Mouse (Mus musculus): Measurements from ENCODE around the gene Luzp1.

The Luzp1 gene

DNA sequence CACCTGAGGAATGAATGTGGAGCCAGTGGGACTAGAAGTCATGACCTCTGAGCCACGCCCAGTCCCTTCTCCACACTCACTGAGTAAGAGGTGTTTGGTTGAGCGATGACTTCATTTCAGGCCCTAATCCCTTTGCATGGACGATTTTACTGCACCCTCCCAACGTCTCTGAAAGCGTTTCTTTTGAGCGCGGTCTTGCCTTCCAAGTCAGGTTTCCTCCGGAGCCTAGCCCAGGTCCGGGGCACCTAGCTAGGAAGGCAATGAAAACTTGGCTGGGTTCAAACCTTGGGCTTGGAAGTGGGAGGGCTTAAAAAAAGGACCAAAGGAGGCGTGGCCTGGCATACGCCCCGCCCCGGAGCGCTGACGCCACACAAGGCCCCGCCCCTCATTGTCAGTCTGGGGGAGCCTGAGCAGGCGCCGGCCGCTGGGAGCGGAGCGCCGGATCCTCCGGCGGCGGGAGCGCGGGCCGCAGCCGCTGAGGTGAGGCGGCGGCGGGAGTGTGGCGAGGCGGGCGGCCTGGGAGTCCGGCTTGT, at the start of gene Luzp1:
Gene Luzp1 (plus strand): TSS at position 391 of the 533 bp plus-strand sequence.
- DNase-seq (ENCODE audit: low spot score in 2 of 2): peak; percentile 87 to 92

- no peak for DNase-seq (ENCODE audit: low spot score in 2 of 2)
Observed at GRCm38 (mm10) chr4:136423224-136423623, 46.3 kb upstream of the Luzp1 start, which contains the start of gene Htr1d. Htr1d (plus strand) TSS chr4:136423524.

GRCm38 (mm10) chr4:136424120-136424999, 45.2 kb upstream of the Luzp1 start:
- peak in 1 of 2 experiments; percentile 17 for DNase-seq (ENCODE audit: low spot score in 2 of 2)

DNA sequence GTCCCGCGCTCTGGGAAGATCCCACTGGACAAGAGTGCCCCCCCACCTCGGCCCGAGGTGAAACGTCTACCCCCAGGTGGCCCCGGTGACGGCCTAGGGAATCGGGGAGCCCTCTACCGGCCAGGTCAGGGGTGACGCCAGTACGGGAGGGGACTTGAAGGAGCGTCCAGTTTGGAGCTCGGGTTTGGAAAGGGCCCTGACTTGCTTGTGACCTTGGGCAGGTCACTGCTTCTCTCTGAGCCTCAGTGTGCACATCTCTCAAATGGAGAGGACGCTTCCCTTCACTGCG, 44.6 kb upstream of the Luzp1 start:
- DNase-seq (ENCODE audit: low spot score in 2 of 2): no peak

DNA sequence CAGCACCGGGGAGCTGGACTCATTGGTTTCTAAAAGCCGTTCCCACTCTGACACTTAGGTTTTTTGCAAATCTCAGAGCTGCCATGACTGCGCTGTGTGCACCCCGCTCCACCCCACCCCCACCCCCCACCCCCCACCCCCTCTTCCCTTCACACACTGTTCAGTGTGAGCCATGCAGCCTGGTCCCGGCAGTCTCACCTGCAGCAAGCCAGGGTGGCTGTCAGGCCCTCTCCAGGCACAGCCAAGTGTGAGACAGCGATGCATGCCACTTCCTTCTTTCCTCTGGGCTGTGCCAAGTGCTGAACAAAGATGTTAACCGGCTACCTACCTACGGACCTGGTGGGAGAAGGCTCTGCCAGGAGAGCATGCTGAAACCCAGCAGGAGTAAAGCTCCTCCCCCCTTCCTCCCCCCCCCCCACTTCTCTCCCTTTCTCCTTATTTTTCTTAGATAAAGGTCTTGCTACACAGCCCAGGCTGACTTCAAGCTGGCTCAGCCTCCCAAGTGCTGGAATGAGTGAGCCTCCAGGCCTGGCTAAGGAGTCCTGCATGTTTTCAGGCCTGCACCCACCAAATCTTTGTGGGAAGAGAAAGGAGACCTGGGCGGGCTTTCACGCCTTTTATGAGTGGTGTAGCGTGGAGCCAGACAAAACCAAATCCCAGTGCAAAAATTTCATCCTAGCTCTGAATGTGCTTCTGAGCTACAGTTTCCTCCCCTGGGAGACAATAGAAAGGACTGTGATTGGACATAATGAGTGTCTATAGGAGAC, 38.8 kb upstream of the Luzp1 start:
- no peak for DNase-seq (ENCODE audit: low spot score in 2 of 2)

DNA sequence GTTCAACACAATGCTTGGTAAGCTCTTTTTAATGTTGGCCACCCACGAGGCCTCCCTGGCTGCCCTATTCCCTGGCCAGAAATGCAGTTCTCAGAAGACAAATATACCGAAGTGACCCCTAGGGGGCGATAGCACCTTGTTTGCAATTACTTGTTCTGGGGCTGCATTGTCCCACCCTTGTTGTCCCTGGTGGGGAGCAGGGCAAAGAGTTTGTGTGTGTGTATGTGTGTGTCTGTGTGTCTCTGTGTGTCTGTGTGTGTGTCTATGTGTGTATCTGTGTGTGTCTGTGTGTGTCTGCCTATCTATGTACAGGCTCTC, 38.2 kb upstream of the Luzp1 start:
- DNase-seq (ENCODE audit: low spot score in 2 of 2): peak in 1 of 2 experiments; percentile 24

GRCm38 (mm10) chr4:136434029-136434428, 35.5 kb upstream of the Luzp1 start:
- no peak for DNase-seq (ENCODE audit: low spot score in 2 of 2)

- no peak for DNase-seq (ENCODE audit: low spot score in 2 of 2)
Observed at GRCm38 (mm10) chr4:136439106-136439505, 30.5 kb upstream of the Luzp1 start.

DNA sequence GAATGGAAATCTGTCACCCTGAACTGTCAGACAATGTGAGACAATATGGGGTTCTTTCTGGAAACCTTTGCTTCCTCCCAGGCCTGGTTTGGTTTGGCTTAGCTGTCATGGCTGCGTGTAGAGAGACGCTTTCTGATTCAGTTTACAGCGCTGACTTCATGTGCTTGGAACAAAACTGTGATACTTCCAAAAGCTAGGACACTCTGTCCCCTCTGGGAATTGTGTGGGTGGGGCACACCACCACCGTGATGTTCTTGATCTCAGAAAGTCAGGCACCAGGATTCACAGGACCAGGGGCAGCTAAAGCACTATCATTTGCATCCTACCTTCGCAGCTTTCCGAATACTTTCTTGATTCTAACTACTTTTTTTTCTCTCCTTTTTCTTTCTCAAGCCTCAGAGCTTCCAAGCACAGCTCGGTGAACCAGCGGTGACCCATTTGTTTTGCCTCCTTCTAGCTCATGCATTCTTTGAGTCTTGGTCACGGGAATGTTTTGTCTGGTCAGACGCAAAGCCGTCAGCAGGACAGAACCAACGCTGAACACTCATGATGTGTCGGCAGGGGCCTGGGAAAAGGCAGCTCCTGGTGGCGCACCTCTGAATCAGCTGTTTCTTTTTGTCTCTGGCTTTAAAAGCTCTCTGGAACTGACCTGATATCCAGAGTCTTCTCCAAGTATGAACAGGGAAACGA, 28.1 kb upstream of the Luzp1 start:
- no peak for DNase-seq (ENCODE audit: low spot score in 2 of 2)

GRCm38 (mm10) chr4:136444561-136444960, 25.0 kb upstream of the Luzp1 start:
- no peak for DNase-seq (ENCODE audit: low spot score in 2 of 2)

DNA sequence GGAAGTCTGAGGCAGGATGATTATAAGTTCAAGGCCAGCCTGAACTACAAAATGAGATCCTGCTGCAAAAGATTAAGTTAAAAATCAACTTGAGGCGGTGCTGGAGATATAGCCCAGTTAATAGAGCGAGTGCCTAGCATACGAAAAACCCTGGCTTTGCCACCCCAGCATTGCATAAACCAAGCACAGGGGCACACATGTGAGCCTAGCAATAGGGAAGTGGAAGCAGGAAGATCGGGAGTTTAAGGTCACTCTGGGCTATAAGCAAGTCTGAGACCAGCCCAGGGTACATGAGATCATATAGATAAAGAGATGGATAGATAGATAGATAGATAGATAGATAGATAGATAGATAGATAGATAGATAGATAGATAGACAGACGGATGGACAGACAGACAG, 19.8 kb upstream of the Luzp1 start:
- no peak for DNase-seq (ENCODE audit: low spot score in 2 of 2)

DNA sequence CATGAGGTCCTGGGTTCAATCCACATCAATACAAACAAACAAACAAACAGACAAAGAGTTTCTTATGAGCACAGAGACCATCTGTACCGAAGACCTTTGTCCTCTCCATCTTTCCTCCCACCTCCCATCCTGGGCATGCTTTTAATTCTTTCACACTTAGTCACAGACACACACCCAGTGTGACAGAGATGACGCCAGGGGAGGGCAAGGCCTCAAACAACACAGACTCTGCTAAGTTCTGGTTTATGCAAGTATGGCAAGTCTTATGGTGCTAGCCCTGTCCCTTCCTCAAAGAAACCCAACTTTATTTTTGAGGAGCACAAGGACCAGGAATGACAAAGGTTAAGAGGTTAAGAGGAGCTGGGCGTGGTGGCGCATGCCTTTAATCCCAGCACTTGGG, 19.3 kb upstream of the Luzp1 start:
- no peak for DNase-seq (ENCODE audit: low spot score in 2 of 2)

GRCm38 (mm10) chr4:136451564-136451963, 18.0 kb upstream of the Luzp1 start:
- DNase-seq (ENCODE audit: low spot score in 2 of 2): no peak

GRCm38 (mm10) chr4:136452286-136452685, 17.3 kb upstream of the Luzp1 start:
- no peak for DNase-seq (ENCODE audit: low spot score in 2 of 2)

GRCm38 (mm10) chr4:136452792-136453191, 16.8 kb upstream of the Luzp1 start:
- no peak for DNase-seq (ENCODE audit: low spot score in 2 of 2)

GRCm38 (mm10) chr4:136454850-136455260, 14.7 kb upstream of the Luzp1 start:
- peak; percentile 36 to 79 for DNase-seq (ENCODE audit: low spot score in 2 of 2)

DNA sequence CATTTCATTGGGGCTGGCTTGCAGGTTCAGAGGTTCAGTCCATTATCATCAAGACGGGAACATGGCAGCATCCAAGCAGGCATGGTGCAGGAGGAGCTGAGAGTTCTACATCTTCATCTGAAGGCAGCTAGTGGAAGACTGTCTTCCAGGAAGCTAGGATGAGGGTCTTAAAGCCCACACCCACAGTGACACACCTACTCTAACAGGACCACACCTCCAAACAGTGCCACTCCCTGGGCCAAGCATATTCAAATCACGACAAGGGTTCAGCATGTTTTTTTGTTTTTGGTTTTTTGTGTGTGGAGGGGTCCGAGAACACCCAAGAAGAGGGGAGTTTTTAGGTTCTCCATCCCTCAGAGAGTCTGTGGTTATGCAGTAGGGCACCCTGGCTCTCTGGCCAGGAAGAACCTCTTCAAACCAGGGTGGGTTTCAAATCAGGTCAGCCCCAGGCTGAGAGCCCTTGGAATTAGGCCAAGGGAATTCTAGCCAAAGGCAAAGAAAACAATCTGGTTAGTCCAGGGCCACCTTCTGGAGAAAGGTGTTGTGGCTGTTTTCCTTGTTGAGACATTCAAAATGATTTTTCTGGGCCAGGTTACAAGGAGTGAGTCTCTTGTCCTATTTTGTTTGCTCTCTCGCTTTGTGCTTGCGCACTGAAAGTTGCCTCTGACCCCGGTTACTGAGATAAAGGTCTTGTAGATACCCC, 12.9 kb upstream of the Luzp1 start:
- DNase-seq (ENCODE audit: low spot score in 2 of 2): no peak

DNA sequence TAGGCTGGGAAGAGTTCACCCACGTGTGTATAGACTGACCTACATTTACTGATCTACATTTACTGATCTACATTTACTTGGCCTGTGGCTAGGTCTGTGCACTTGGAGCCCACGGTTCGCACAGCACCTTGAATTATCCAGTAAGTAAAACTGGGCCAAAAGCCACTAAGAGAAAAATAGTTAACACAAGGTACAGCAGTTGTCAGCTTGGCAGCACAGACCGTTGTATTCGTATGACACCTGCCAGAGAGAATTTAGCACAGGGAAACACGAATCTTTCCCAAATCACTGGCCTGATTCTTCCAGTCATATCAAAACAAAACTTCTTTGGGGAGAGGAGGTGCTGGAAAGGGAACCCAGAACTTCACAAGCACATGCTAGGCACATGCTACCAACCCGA, 11.3 kb upstream of the Luzp1 start:
- DNase-seq (ENCODE audit: low spot score in 2 of 2): no peak

DNA sequence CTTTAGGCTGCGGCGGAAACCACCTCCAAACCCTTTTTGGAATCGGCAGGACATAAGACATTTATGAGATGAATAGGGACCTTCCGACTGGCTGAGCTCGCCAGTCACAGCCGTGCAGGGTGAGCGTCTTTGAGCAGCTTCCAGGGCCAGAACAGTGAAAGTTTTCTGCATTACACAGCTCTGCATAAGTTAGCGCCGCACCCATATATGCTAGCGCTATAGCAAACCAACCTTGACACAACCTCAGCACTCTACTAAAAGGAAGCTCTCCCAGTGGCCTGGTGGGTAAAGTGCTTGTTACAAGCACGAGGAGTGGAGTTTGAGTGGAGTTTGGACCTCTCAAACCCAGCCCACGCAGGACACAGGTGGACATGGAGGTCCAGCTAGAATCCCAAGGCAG, 10.4 kb upstream of the Luzp1 start:
- no peak for DNase-seq (ENCODE audit: low spot score in 2 of 2)

DNA sequence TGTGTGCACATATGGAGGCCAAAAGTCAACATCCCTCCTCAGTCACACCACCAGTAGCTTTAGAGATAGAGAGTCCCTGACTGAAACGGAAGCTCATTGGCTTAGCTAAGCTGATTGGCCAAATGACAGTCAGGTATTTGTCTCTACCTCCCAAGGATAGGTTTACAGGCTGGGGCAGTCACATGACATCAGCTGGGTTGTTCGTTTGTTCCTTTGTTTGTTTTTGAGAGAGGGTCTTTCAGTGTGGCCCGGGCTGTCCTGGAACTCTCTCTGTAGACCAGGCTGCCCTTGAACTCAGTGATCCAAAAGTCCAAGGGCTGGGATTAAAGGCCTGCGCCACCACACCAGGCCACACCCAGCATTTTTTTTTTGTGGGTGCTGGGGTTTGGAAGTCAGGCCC, 8.4 kb upstream of the Luzp1 start:
- no peak for DNase-seq (ENCODE audit: low spot score in 2 of 2)

- no peak for DNase-seq (ENCODE audit: low spot score in 2 of 2)
Observed at GRCm38 (mm10) chr4:136461761-136462085, 7.8 kb upstream of the Luzp1 start.
